Mouse (Mus musculus) embryo, embryonic 9.5 days (tissue): ENCODE results near the gene Agbl2.
A peak's percentile ranks its signal among the peaks of the same experiment; 100 is the strongest.

Experiments
- DNase-seq: peaks from one replicate; pipeline ENCODE4 v3.0.0-alpha.2; 2017; ENCODE audit errors: extremely low spot score

Agbl2 gene

GRCm38 (mm10) chr2:90782458-90782857, at the start of gene Agbl2:
Gene Agbl2 (plus strand): TSS chr2:90782727.
- peak; percentile 47 for DNase-seq

DNA sequence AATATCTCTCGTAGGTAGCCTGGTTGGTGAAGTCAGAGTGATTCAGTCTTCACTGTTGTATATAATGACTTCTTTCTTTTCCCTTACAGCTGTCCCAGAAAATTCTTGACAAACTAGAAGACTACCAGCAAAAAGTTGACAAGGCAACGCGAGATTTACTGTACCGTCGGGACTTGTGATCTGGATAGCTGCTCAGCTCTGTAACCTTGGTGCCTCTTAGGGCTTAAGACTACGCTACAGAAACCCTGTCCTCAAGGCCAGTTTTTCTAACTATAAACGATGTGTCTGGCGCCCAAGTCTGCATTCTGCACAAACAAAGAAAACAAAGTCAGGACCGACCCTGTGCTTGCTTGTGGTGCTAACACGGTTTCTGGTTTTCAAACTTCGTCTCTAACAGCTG, 47.2 kb upstream of the Agbl2 start:
- no peak for DNase-seq

- DNase-seq: no peak
Observed at GRCm38 (mm10) chr2:90738801-90739200, 43.7 kb upstream of the Agbl2 start.

DNA sequence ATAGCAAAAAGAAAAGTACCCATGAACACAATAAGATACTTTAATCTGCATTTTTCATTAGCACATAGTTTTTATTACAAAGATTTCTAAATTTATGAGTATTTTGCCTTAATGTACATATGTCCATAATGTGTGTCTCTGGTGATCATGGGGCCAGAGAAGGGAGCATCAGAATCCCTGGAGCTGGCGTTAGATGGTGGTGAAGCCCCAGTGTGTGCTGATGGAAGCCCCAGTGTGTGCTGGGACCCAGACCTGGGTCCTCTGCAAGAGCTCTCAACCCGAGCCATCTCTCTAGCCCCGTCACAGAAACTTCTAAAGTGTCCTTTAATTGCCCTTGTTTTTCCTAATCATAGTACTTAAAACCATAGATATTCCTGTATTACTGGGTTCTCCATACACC, 43.2 kb upstream of the Agbl2 start:
- no peak for DNase-seq

- no peak for DNase-seq
Observed at GRCm38 (mm10) chr2:90739921-90740320, 42.6 kb upstream of the Agbl2 start.

- peak; percentile 22 for DNase-seq
Observed at GRCm38 (mm10) chr2:90744285-90745052, 38.1 kb upstream of the Agbl2 start.

- peak; percentile 97 for DNase-seq
Observed at GRCm38 (mm10) chr2:90745053-90745678, 37.4 kb upstream of the Agbl2 start, which contains the start of gene Fnbp4. Gene Fnbp4 (plus strand): TSS chr2:90745370.

- no peak for DNase-seq
Observed at GRCm38 (mm10) chr2:90745740-90746537, 36.6 kb upstream of the Agbl2 start.

DNA sequence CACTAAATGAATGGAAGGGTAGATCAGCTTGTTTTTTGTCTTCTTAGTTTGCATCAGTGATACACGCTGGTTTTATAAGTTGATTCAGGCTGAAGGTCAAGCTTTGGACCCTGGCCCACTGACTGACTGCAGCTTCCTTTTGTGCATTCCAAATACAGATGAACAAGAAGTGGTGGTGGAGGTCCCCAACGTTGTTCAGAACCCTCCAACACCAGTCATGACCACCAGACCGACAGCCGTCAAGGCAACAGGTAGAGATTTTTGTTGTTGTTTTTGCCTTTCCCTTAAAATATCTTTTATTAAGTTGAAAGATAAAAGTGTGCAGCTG, 36.0 kb upstream of the Agbl2 start:
- peak; percentile 9 for DNase-seq

- no peak for DNase-seq
Observed at GRCm38 (mm10) chr2:90747131-90747530, 35.4 kb upstream of the Agbl2 start.

DNA sequence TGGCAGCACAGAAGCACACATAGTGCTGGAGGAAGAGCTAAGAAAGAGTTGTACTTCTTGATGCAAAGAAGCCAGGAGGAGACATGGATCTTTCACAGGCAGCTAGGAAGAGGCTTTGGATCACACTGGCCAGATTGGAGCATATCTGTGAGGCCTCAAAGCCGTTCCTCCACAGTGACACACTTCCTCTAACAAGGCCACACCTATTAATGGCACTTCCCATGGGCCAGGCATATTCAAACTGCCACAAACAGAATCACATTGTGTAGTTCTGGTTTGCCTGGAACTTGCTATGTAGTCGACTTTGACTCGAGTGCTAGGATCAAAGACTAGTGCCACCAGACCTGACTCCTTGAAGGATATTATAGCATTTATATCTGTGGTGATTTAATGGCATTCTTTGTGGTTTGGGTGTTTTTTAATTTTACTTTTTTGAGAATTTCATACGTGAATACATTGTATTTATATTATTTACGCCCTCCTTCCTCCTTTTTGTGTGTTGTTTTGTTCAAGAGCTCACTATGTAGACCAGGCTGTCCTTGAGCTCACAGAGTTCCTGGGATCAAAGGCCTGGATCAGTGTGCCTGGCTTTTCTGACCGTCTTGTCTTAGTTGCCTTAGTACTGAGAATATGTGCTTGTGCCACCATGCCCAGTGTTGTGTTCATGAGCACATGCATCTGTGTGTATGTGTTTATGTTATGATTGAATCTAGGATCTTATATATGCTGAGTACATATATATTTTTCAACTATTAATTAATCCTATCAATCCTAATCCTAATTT, 32.7 kb upstream of the Agbl2 start:
- DNase-seq: no peak

GRCm38 (mm10) chr2:90753565-90753964, 29.0 kb upstream of the Agbl2 start:
- DNase-seq: no peak

GRCm38 (mm10) chr2:90754188-90754587, 28.3 kb upstream of the Agbl2 start:
- DNase-seq: no peak

DNA sequence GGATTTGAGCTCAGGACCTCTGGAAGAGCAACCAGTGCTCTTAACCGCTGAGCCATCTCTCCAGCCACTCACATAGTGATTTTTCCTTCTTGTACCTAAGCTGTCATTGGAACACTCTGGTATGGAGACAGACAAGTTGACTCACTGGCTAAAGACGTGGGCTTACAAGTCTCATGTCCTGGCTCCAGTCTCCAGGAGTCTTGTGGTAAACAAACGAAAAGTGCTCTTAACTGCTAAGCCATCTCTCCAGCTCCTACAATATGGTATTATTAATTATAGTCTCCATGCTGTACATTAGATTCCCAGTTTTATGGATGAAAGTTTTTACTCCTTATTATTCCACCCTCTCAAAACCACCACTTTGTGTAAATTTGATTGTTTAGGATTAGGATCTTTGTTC, 17.4 kb upstream of the Agbl2 start:
- no peak for DNase-seq

GRCm38 (mm10) chr2:90781323-90781722, 1.2 kb upstream of the Agbl2 start:
- DNase-seq: peak; percentile 7

- peak; percentile 6 for DNase-seq
Observed at GRCm38 (mm10) chr2:90781938-90782337, 589 bp upstream of the Agbl2 start.

- DNase-seq: peak; percentile 58
Observed at GRCm38 (mm10) chr2:90782901-90783486, 467 bp downstream of the Agbl2 start.

DNA sequence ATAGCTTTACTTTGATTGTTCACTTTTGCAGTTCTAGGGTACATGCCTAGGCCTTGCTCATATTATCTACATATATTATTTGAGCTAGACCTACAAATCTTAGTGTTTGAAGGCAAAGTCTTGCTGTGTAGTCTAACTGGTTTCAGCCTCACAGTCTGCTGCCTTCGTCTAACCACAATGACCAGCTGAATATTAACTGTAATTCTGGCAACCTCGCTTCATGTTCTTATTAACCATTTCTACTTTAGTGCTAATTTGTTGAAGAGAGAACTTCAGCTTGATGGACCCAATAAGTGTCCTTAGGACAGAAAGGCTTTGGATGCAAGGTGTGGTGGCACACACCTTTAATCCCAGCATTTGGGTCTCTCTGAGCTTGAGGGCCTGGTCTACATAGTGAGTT, 5.6 kb downstream of the Agbl2 start:
- no peak for DNase-seq

DNA sequence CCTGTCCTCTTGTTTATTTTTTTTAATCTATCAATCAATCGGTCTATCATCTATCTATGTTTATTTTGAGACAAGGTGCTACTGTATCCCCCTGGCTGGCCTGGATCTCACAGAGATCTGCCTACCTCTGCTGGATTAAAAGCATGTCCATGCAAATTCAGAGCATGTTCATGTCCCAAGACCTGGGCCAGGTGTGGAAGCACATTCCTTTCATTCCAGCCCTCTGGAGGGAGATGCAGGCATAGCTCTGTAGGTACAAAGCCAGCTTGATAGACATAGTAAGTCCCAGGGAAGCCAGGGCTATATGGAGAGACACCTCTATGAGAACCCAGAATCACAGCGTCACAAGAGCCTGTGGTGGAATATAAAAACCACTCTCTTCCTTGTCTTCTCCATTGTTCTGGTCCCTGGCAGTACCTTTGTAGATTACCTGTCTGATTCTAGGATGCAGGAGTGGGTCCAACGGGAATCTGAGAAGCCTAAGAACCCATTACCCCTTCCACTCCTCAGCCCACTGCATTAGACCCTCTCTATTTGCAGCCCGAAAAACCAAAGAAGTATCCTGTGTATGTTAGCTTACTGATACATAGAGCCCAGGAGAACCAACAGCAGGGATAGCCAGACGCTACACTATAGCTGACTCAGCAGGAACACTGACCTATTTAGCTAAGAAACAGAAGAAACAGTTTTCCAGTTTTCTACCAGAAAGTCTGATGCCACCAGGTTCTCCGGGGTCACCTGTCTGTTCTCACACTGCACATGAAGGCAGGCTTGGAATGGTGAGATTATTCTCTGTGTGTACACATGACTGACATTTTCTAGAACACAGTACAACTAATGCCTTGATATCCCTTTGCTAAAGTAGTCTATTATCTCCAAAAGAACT, 26.0 kb downstream of the Agbl2 start:
- no peak for DNase-seq

- no peak for DNase-seq
Observed at GRCm38 (mm10) chr2:90810751-90811150, 28.2 kb downstream of the Agbl2 start.

DNA sequence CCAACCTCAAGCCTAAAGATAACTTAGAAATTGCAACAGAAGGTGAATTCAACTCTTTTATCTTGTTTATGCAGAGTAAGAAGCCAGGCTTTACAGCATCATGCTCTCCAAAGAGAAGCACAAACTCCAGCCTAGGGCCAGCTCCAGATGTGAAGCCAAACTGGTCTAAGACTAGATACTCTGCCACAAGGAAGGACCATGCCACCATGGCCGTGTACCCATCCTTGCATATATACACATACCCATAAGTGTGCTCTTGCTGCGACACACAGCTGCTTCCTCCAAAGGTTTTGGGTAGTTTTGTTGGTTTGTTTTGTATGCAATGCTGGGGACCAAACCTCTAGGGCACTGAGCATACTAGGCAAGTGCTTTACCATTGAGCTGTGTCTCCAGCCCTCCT, 32.7 kb downstream of the Agbl2 start:
- no peak for DNase-seq
